Mouse (Mus musculus): ENCODE data around the gene Cdc20. TPM values are rescaled to one million over a fixed set of nuclear protein-coding genes. Genes with fewer than 3 reads are reported as not detected.
A peak's percentile ranks its signal among the peaks of the same experiment; 100 is the strongest.

Cdc20 gene
- total and polyA plus RNA-seq, 3 experiments, result 0.76 to 1.6 (median 0.96) TPM

- DNase-seq, result peak; percentile 35 to 41
- no peaks in the 10 kb centered on the region for H3K79me2 ChIP-seq (replicated peaks; ENCODE audit: control insufficient read depth, insufficient read depth, low read length)
- no peaks in the 10 kb centered on the region for H3K36me3 ChIP-seq (ENCODE audit: control insufficient read depth, insufficient read depth, low read length)
- H3K4me1 ChIP-seq (ENCODE audit: control insufficient read depth, insufficient read depth, low read length), result no peaks in the 10 kb centered on the region
- H3K4me3 ChIP-seq, result peak overlapping the region; percentile 48; the same call in 1 of the 2 replicates
- intact Hi-C loops (cut with DNase I), result no loop called here
- H3K27me3 ChIP-seq (ENCODE audit: control insufficient read depth, insufficient read depth, low read length), result no peaks in the 10 kb centered on the region
- no peak for TF ChIP-seq POLR2A (IDR thresholded peaks at IDR 0.05; ENCODE audit: insufficient read depth, low read depth, low read length)
- no peak for TF ChIP-seq CTCF (IDR thresholded peaks at IDR 0.05)
- TF ChIP-seq EP300 (IDR thresholded peaks at IDR 0.05; ENCODE audit: insufficient read depth, low read depth, low read length), result no peak
- H3K9ac ChIP-seq (ENCODE audit: low read depth, low read length), result 0 out of 2 replicates have a peak overlapping the region, but pooled peaks have one; percentile 8
- WGBS, result 10% methylated on average over 12 of the region's 12 CpGs
- H3K27ac ChIP-seq, result peak overlapping the region; percentile 74; the same call in 1 of the 2 replicates
Observed at GRCm38 (mm10) chr4:118437829-118438253, 689 bp upstream of the Cdc20 start.

- Histone ChIP-seq H3K27me3 (ENCODE audit: control insufficient read depth, insufficient read depth, low read length) (no peaks in the 10 kb centered on the region), H3K79me2 (replicated peaks; ENCODE audit: control insufficient read depth, insufficient read depth, low read length) (no peaks in the 10 kb centered on the region; the same call in 1 of the 2 replicates), H3K4me1 (ENCODE audit: control insufficient read depth, insufficient read depth, low read length) (peaks cover 5% of the 10 kb centered on the region), H3K4me3 (no peak overlapping the region), H3K27ac (no peak overlapping the region), H3K9ac (ENCODE audit: low read depth, low read length) (no peak overlapping the region), H3K36me3 (ENCODE audit: control insufficient read depth, insufficient read depth, low read length) (no peaks in the 10 kb centered on the region)
- WGBS, result 81% methylated on average over 8 of the region's 8 CpGs
- intact Hi-C loops (cut with DNase I), result no loop called here
- TF ChIP-seq EP300 (IDR thresholded peaks at IDR 0.05; ENCODE audit: insufficient read depth, low read depth, low read length) (no peak), CTCF (IDR thresholded peaks at IDR 0.05) (no peak), POLR2A (IDR thresholded peaks at IDR 0.05; ENCODE audit: insufficient read depth, low read depth, low read length) (no peak)
- no peak for DNase-seq
Observed at GRCm38 (mm10) chr4:118432332-118432731, 4.8 kb downstream of the Cdc20 start.

DNA sequence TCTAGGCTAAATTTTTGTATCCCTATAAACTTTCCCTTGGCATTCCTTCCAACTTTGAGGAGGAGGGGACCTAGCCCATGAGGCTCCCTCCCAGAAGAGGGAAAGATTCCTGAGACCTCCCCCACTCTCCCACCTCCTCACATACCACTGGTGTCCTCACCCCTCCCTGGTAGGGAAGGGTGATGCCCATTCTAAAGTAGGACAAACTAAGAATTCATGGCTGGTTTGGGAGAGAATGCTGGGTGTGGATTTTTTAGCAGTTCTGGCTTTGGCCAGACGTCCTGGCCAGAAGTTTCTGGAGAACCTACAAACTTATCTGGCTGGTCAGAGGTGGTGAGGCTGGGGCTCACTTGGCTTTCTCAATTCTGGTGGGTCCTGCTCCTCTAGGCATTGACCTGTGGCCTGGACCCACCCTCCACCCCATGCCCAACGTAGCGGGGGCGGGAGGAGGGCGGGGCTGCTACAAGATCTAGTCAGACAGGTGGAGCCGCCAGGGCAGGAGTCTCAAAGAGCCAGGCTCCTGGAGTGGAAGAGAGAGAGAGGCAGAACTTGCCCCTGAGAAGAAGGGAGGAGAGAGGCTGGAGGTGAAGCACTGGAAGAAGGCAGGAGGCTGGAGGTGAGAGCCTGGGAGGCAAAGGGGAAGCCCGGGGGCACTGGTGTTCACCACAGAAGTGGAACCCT lies 7.8 kb downstream of the Cdc20 start:
- Histone ChIP-seq H3K27me3 (ENCODE audit: control insufficient read depth, insufficient read depth, low read length) (no peaks in the 10 kb centered on the region), H3K27ac (peak overlapping the region; percentile 97), H3K79me2 (replicated peaks; ENCODE audit: control insufficient read depth, insufficient read depth, low read length) (no peaks in the 10 kb centered on the region; the same call in 1 of the 2 replicates), H3K4me1 (ENCODE audit: control insufficient read depth, insufficient read depth, low read length) (peaks cover 6% of the 10 kb centered on the region), H3K36me3 (ENCODE audit: control insufficient read depth, insufficient read depth, low read length) (no peaks in the 10 kb centered on the region), H3K4me3 (peak overlapping the region; percentile 65), H3K9ac (ENCODE audit: low read depth, low read length) (no peak overlapping the region)
- WGBS, result 54% methylated on average over 7 of the region's 7 CpGs
- no peak for TF ChIP-seq CTCF (IDR thresholded peaks at IDR 0.05)
- no peak for TF ChIP-seq POLR2A (IDR thresholded peaks at IDR 0.05; ENCODE audit: insufficient read depth, low read depth, low read length)
- TF ChIP-seq EP300 (IDR thresholded peaks at IDR 0.05; ENCODE audit: insufficient read depth, low read depth, low read length), result no peak
- intact Hi-C loops (cut with DNase I), result loop anchor here (5.0 kb wide), 2 partner anchors 58 to 88 kb away; no protein-coding TSS in a partner anchor
- DNase-seq, result no peak

DNA sequence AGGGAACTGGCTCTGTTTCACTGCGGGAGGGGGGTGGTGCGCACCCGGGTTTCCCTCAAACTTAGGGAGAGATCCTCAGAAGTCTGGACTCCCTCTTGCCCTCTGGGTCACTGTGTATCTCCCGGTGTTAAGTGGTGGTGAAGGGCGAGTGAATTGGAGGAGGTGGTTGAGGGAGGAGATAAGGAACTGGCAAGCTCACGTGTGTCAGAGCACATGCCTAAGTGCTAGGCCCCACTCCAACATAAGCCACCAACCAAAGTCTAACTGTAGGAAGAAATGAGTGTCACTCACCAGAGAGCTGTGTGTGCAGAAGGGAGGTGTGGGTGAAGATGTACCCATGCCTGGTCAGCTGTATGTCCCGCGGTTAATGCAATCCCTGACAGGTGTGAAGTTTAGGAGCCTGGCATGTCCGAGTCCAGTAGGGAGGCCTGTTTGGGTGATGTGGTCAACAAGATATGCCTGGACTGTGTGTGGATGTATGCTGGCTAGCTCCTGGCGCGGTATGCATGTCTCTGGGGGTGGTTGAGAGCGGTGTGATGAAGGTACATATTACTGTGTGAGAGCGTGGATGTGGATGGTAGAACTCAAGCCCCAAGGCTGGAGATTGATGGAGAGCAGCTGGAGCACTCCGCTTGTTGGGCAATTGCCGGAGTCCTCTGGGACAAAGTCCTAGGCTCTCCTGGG lies 8.5 kb downstream of the Cdc20 start:
- DNase-seq, result peak; percentile 50 to 58
- intact Hi-C loops (cut with DNase I), result loop anchor here (1.0 to 5.0 kb wide), 3 partner anchors 19 to 89 kb away; partner anchors contain the start of genes Med8 and Szt2
- WGBS, result 32% methylated on average over 15 of the region's 15 CpGs
- peak overlapping the region; percentile 93 for H3K9ac ChIP-seq (ENCODE audit: low read depth, low read length)
- no peaks in the 10 kb centered on the region for H3K27me3 ChIP-seq (ENCODE audit: control insufficient read depth, insufficient read depth, low read length)
- no peaks in the 10 kb centered on the region for H3K36me3 ChIP-seq (ENCODE audit: control insufficient read depth, insufficient read depth, low read length)
- H3K4me1 ChIP-seq (ENCODE audit: control insufficient read depth, insufficient read depth, low read length), result peaks cover 6% of the 10 kb centered on the region
- no peaks in the 10 kb centered on the region; the same call in 1 of the 2 replicates for H3K79me2 ChIP-seq (replicated peaks; ENCODE audit: control insufficient read depth, insufficient read depth, low read length)
- no peak for TF ChIP-seq CTCF (IDR thresholded peaks at IDR 0.05)
- 0 out of 2 replicates have a peak, but pooled peaks have one; percentile 3 for TF ChIP-seq EP300 (IDR thresholded peaks at IDR 0.05; ENCODE audit: insufficient read depth, low read depth, low read length)
- no peak for TF ChIP-seq POLR2A (IDR thresholded peaks at IDR 0.05; ENCODE audit: insufficient read depth, low read depth, low read length)
- H3K27ac ChIP-seq, result peak overlapping the region; percentile 97
- peak overlapping the region; percentile 65 for H3K4me3 ChIP-seq

GRCm38 (mm10) chr4:118427768-118428451 lies 9.2 kb downstream of the Cdc20 start, which contains the start of gene Elovl1:
TSS of gene Elovl1 (plus strand) at chr4:118428093.
- WGBS, result under 1% methylated on average over 29 of the region's 31 CpGs
- 0 out of 2 replicates have a peak, but pooled peaks have one; percentile 12 for TF ChIP-seq EP300 (IDR thresholded peaks at IDR 0.05; ENCODE audit: insufficient read depth, low read depth, low read length)
- peak; percentile 64 for TF ChIP-seq CTCF (IDR thresholded peaks at IDR 0.05)
- TF ChIP-seq POLR2A (IDR thresholded peaks at IDR 0.05; ENCODE audit: insufficient read depth, low read depth, low read length), result peak; percentile 84
- H3K36me3 ChIP-seq (ENCODE audit: control insufficient read depth, insufficient read depth, low read length), result no peaks in the 10 kb centered on the region
- H3K27ac ChIP-seq, result peak within 1 kb of the TSS; percentile 97
- no peaks in the 10 kb centered on the region; the same call in 1 of the 2 replicates for H3K79me2 ChIP-seq (replicated peaks; ENCODE audit: control insufficient read depth, insufficient read depth, low read length)
- H3K9ac ChIP-seq (ENCODE audit: low read depth, low read length), result peak within 1 kb of the TSS; percentile 93
- peaks cover 6% of the 10 kb centered on the region for H3K4me1 ChIP-seq (ENCODE audit: control insufficient read depth, insufficient read depth, low read length)
- intact Hi-C loops (cut with DNase I), result loop anchor here (1.0 to 5.0 kb wide), 3 partner anchors 19 to 89 kb away; partner anchors contain the start of genes Med8 and Szt2
- peak; percentile 92 to 96 for DNase-seq
- H3K27me3 ChIP-seq (ENCODE audit: control insufficient read depth, insufficient read depth, low read length), result no peaks in the 10 kb centered on the region
- H3K4me3 ChIP-seq, result peak within 1 kb of the TSS; percentile 65

All from heart, adult 2 months (tissue).